Mouse (Mus musculus) C2C12 (cell line): ENCODE data around the gene Itpkb. TPM values are rescaled to one million over a fixed set of nuclear protein-coding genes. Genes with fewer than 3 reads are reported as not detected.

Source experiments
- H3K27me3 ChIP-seq: one replicate; pipeline ENCODE4 v1.6.1; 2011; ENCODE audit not compliant: control insufficient read depth, insufficient read depth, insufficient read length
- H3K36me3 ChIP-seq: one replicate; pipeline ENCODE4 v1.6.1; 2011; ENCODE audit not compliant: control insufficient read depth, insufficient read depth
- H3K4me3 ChIP-seq: one replicate; pipeline ENCODE4 v1.5.1; 2011; ENCODE audit warnings: mild to moderate bottlenecking, control low read depth; ENCODE audit not compliant: poor library complexity, insufficient read depth, severe bottlenecking
- H3K79me2 ChIP-seq: one replicate; pipeline ENCODE4 v1.6.1; 2011; ENCODE audit not compliant: control insufficient read depth, insufficient read depth
- H3K79me3 ChIP-seq: one replicate; pipeline ENCODE4 v1.6.1; 2011; ENCODE audit warnings: low read depth, control low read depth
- H3ac ChIP-seq: one replicate; pipeline ENCODE3; 2011; ENCODE audit warnings: low read depth; ENCODE audit not compliant: control insufficient read depth, insufficient read length
- CEBPB ChIP-seq: IDR thresholded peaks from one replicate; pipeline ENCODE4 v1.6.1; 2011; ENCODE audit warnings: low read depth, mild to moderate bottlenecking, control low read depth, moderate library complexity
- CTCF ChIP-seq: IDR thresholded peaks from one replicate; pipeline ENCODE4 v1.5.1; 2011; ENCODE audit not compliant: control insufficient read depth, insufficient read depth, insufficient read length
- FOSL1 ChIP-seq: IDR thresholded peaks from one replicate; pipeline ENCODE4 v1.8.0; 2011; ENCODE audit warnings: mild to moderate bottlenecking, low read length; ENCODE audit not compliant: poor library complexity, insufficient read depth, severe bottlenecking
- MAX ChIP-seq: IDR thresholded peaks from one replicate; pipeline ENCODE4 v1.6.1; 2011; ENCODE audit warnings: mild to moderate bottlenecking, control low read depth
- MYOD1 ChIP-seq: IDR thresholded peaks from one replicate; pipeline ENCODE4 v1.6.1; 2011; ENCODE audit warnings: low read depth; ENCODE audit not compliant: control insufficient read depth, insufficient read length
- MYOG ChIP-seq: IDR thresholded peaks from one replicate; pipeline ENCODE4 v1.6.1; 2011; ENCODE audit not compliant: control insufficient read depth, insufficient read length; ENCODE audit errors: extremely low read depth
- USF1 ChIP-seq: IDR thresholded peaks from one replicate; pipeline ENCODE4 v1.6.1; 2011; ENCODE audit warnings: low read depth, mild to moderate bottlenecking, control low read depth, moderate library complexity
- polyA plus RNA-seq: library from polyadenylated mRNA; unstranded; fragments of >200 nt; fragmentation: generic; extraction: Trizol; gene quantifications from one replicate; pipeline ENCODE4 v1.2.1, GENCODE M21; 2012; ENCODE audit warnings: missing spikeins

The Itpkb gene
- polyA plus RNA-seq, 1 experiment: 1.1 TPM

DNA sequence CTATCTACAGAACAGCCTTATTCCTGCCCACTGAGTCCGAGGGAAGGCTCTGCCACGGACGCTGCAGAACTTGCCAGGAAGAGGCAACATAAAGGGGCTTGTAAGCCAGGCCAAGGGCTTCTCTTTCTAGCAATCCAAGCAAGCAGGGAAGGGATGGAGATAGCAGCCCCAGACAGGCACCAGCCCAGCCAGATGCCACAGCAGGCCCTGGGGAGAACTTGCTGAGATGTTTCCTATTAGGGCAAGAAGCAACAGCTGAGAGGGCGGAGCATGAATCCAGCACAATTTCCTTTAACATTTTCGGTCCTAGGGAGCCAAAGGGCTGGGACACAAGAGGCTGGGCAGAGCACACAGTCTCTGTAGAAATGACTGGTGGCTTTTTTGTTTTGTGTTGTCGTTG is 128.0 kb downstream of the Itpkb start:
- Histone ChIP-seq H3K4me3 (no peak overlapping the region), H3ac (no peak overlapping the region), H3K79me2 (no peaks in the 10 kb centered on the region), H3K27me3 (peaks cover 51% of the 10 kb centered on the region), H3K36me3 (no peaks in the 10 kb centered on the region), H3K79me3 (no peaks in the 10 kb centered on the region)
- TF ChIP-seq CEBPB (no peak), MAX (no peak), CTCF (no peak), MYOD1 (no peak)

DNA sequence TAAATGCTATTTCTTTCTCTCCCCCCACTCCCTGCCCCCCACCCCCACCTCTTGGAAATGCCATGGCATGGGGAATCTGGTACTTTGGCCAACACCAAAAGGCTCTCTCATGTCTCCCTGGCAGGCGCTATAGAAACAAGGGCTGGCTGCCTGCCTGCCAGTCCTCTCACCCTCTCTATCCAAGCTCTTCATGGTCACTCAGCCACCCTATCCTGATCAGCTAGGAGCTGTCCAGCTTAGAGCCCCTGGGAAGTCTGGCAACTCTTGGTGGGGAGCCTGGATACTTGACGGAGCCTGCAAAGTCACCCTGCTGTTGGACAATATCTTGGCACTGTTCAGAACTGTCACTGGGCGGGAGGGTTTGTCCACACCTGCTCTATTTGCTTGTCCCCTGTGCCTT is 128.4 kb downstream of the Itpkb start:
- H3ac ChIP-seq: no peak overlapping the region
- H3K79me3 ChIP-seq: no peaks in the 10 kb centered on the region
- H3K36me3 ChIP-seq: no peaks in the 10 kb centered on the region
- H3K4me3 ChIP-seq: no peak overlapping the region
- peaks cover 47% of the 10 kb centered on the region for H3K27me3 ChIP-seq
- TF ChIP-seq USF1 (no peak), MAX (no peak), CEBPB (no peak), MYOG (no peak), CTCF (no peak), FOSL1 (no peak), MYOD1 (no peak)
- no peaks in the 10 kb centered on the region for H3K79me2 ChIP-seq

DNA sequence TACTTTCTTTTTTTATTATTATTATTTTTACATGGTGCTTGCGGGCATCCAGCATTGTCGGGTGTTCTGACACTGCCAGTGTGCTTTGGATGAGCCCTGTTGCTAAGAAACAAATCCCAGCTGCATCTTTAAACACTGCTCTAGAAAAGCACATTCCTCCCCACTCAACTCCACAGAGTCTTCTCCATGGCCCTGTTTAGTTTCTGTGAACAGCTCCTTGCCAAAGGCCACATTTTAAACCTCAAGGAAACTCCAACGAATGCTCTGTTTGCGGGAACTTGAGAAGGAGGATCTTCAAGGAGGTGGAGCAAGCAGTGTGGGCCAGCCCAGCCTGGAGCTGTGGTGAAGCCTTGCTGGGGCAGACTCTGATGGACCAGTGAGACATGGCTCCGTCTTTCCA is 130.4 kb downstream of the Itpkb start:
- Histone ChIP-seq H3K27me3 (peaks cover 40% of the 10 kb centered on the region), H3ac (no peak overlapping the region), H3K79me2 (no peaks in the 10 kb centered on the region), H3K36me3 (no peaks in the 10 kb centered on the region), H3K79me3 (no peaks in the 10 kb centered on the region), H3K4me3 (no peak overlapping the region)
- TF ChIP-seq USF1 (no peak), MAX (no peak), CEBPB (no peak), CTCF (no peak), MYOG (no peak), MYOD1 (no peak), FOSL1 (no peak)

DNA sequence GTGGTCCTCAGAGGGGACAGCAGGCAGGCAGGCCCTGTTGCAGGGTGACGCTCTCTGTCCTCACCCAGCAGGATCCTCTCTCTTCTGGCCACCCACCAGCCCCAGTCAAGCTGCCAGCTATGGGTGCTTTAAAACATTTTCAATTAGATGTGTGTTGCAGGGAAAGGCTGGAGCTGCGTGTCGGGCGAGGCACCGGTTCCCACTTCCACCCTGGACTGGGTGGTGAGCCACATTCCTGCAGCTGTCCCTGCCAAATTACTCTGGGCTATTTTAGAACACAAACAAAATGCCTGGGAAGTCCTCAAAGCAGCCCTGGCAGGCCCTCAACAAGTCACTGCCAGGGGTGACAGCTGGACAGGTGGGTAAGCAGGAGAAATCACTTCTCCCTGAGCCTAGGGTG is 132.1 kb downstream of the Itpkb start:
- TF ChIP-seq MYOG: no peak
- TF ChIP-seq CEBPB: no peak
- TF ChIP-seq MYOD1: peak; percentile 7
- TF ChIP-seq USF1: no peak
- no peak for TF ChIP-seq FOSL1
- TF ChIP-seq MAX: no peak
- TF ChIP-seq CTCF: no peak
- Histone ChIP-seq H3K36me3 (no peaks in the 10 kb centered on the region), H3K79me3 (no peaks in the 10 kb centered on the region), H3K4me3 (no peak overlapping the region), H3K79me2 (no peaks in the 10 kb centered on the region), H3ac (no peak overlapping the region), H3K27me3 (peaks cover 29% of the 10 kb centered on the region)

DNA sequence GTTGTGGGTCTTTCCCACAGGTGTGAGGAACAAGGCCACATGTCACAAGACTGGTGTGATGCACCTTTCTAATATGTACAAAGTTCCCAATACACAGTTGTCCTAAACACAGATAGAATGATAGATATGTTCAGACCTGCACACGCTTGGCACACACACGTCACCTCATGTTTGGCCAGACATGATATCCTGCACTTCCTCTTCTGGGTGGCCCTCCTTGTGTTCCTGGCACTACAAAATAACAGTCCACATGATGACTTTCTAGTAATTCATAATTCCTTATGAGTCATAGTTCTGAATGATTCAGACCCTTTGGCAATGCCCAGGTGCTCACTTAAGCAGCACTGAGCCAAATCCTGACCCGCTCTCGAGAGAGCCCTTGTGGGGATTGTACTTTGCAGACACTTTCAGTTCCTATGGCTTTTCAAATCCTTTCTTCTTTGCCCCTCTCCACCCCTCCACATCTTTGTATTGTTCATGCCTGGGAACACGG is 132.7 kb downstream of the Itpkb start:
- TF ChIP-seq USF1 (no peak), FOSL1 (no peak), MAX (no peak), MYOD1 (no peak), CEBPB (no peak), MYOG (no peak)
- Histone ChIP-seq H3ac (no peak overlapping the region), H3K79me3 (no peaks in the 10 kb centered on the region), H3K36me3 (no peaks in the 10 kb centered on the region), H3K79me2 (no peaks in the 10 kb centered on the region), H3K27me3 (peaks cover 27% of the 10 kb centered on the region), H3K4me3 (no peak overlapping the region)

DNA sequence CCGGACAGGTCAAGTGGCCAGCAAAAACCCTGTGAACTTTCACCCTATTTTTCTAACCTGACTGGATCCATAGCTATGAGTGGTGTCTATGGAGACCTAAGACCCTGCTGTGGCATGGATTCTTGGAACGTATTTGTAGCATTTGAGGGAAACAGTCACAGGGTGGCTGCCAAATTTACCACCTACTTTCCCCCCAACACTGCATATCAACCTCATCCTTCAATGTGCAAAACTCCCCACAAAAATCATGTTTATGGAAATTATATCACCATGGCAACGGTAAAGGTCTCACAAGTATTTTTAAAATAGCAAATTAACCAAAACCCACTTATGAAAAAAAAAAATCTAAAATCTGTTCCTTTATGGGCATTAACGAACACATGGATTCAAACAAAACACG is 134.1 kb downstream of the Itpkb start:
- TF ChIP-seq MYOD1 (no peak), FOSL1 (no peak), MAX (no peak), CTCF (no peak)
- Histone ChIP-seq H3K79me2 (no peaks in the 10 kb centered on the region), H3K79me3 (no peaks in the 10 kb centered on the region), H3K36me3 (no peaks in the 10 kb centered on the region), H3K27me3 (peaks cover 21% of the 10 kb centered on the region), H3ac (no peak overlapping the region), H3K4me3 (no peak overlapping the region)

DNA sequence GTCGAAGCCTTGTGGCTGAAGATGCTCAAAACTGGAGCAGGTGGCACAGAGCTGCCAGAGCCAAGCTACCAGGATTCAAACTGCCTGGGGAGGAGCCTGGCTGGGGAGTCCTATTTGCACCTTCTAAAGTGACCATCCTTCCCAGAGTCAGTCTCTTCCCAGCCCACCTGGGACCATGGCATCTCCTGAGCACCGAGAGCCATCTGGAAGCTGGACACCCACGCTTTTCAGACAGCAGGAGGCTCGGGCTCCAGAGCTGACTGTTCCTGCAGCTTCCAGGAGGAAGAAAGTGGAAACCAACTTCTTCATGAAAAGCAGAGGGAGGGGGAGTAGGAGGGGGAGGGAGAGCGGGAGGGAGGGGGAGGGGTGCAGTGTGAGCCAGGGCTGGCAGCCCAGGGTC is 135.3 kb downstream of the Itpkb start:
- no peaks in the 10 kb centered on the region for H3K79me3 ChIP-seq
- H3K79me2 ChIP-seq: no peaks in the 10 kb centered on the region
- no peak overlapping the region for H3K4me3 ChIP-seq
- no peak for TF ChIP-seq CEBPB
- TF ChIP-seq CTCF: no peak
- no peak for TF ChIP-seq MYOD1
- no peak for TF ChIP-seq FOSL1
- no peak for TF ChIP-seq MAX
- TF ChIP-seq USF1: no peak
- no peak for TF ChIP-seq MYOG
- H3K36me3 ChIP-seq: no peaks in the 10 kb centered on the region
- no peak overlapping the region for H3ac ChIP-seq
- H3K27me3 ChIP-seq: peaks cover 15% of the 10 kb centered on the region
